Mouse (Mus musculus): Measurements from ENCODE around the gene Cracr2b. TPM values are rescaled to one million over a fixed set of nuclear protein-coding genes. Genes with fewer than 3 reads are reported as not detected.

The Cracr2b gene
- total and polyA plus RNA-seq, 3 experiments = not detected

DNA sequence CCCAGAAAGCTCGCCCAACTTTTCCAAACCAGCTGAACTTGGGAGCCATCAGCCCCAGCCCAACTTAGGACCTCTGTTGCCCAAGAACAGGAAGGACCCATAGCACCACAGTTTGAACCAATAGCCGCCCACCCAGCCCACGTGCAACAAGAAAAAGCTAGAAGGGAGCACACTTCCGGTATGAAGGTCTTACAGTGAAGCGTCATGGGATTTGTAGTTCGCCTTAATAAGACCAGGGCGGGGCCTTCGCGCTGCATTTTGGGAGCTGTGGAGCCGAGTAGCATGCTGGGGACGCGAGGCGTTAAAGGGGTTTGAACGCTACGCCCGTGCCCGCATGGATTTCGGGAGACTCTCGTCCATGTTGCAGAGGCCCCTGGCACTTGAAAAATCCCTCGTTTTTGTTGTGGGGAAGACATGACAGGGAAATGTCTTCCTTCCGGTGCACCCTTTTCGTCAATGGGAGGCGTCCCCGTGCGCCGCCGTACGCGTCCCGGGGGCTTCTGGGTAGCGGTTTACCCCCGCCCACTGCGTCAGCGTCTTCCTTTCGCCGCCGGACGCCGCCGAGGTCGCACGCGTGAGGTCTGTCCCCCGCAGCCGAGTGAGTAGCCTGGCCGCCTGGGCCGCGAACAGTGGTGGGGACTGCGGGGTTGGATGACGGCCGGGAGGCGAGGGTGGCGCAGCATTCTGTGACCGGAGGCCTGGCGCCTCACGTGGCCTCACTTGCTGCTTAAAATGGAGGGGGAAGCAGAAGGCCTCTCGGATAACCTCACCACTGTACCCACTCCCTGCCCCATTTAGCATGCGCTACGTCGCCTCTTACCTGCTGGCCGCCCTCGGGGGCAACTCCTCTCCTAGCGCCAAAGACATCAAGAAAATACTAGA lies 13.5 kb upstream of the Cracr2b start, which contains the start of gene Rplp2 (continued):
- TF ChIP-seq SIN3A (IDR thresholded peaks at IDR 0.05; ENCODE audit: low read length) (peak; percentile 93), MAFK (IDR thresholded peaks at IDR 0.05; ENCODE audit: insufficient replicate concordance, low read length) (no peak), CHD2 (IDR thresholded peaks at IDR 0.05; ENCODE audit: low read length) (no peak), SMC3 (IDR thresholded peaks at IDR 0.05; ENCODE audit: low read depth, low read length) (no peak), E2F4 (IDR thresholded peaks at IDR 0.05; ENCODE audit: insufficient replicate concordance, low read depth, low read length) (no peak), HCFC1 (IDR thresholded peaks at IDR 0.05; ENCODE audit: low read depth, low read length) (peak; percentile 95), BHLHE40 (IDR thresholded peaks at IDR 0.05; ENCODE audit: low read depth, low read length) (peak; percentile 73), CTCF (conservative IDR thresholded peaks at IDR 0.05 in 1 of 2, IDR thresholded peaks at IDR 0.05 in 1 of 2; ENCODE audit: low read depth in 2 of 2, low read length in 2 of 2) (no peak)

DNA sequence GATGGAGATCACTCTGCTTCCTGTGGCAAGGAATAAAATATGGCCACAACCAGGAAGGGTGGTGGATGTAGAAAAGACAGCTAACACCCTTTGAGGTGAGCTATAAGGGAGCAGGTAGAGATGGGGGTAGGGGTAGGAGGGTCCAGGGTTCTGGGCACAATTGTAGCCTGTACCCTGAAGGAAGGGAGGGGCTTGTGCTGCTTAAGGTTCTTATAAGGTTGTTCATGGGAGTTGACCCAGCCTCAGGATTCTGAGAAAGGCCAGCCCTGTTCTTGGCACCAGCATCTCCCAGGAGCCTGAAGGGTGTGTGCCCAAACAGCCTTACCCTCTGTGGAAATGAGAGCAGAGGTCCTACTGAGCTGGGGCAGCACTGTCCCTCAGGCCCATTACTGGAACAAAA lies 9.0 kb upstream of the Cracr2b start:
- no peak for DNase-seq (ENCODE audit: extremely low read depth)
- no peak for TF ChIP-seq NRF1 (IDR thresholded peaks at IDR 0.05; ENCODE audit: low read depth, low read length)
- peak; percentile 70; the same call in 1 of the 2 replicates for TF ChIP-seq RCOR1 (conservative IDR thresholded peaks at IDR 0.05; ENCODE audit: low read depth, low read length)
- TF ChIP-seq CHD2 (IDR thresholded peaks at IDR 0.05; ENCODE audit: low read length) = peak; percentile 6; the same call in 1 of the 2 replicates
- peak; percentile 48; the same call in 1 of the 2 replicates for TF ChIP-seq ZMIZ1 (IDR thresholded peaks at IDR 0.05; ENCODE audit: low read depth, low read length)
- TF ChIP-seq MAFK (IDR thresholded peaks at IDR 0.05; ENCODE audit: insufficient replicate concordance, low read length) = 0 out of 2 replicates have a peak, but pooled peaks have one; percentile 5
- TF ChIP-seq POLR2A (IDR thresholded peaks at IDR 0.05; ENCODE audit: low read depth, low read length) = peak; percentile 51; the same call in 1 of the 2 replicates
- Histone ChIP-seq H3K27me3 (replicated peaks) (no peaks in the 10 kb centered on the region), H3K4me2 (ENCODE audit: insufficient read depth, low read depth, poor library complexity, severe bottlenecking) (no peak overlapping the region), H3K9me3 (replicated peaks; ENCODE audit: low read length) (no peaks in the 10 kb centered on the region), H3K4me3 (replicated peaks in 1 of 3; ENCODE audit: low read depth in 2 of 3, low read length in 2 of 3, poor library complexity in 1 of 3) (no peak overlapping the region), H3K4me1 (ENCODE audit: control insufficient read depth in 1 of 2, insufficient read depth in 2 of 2) (peaks cover 14 to 51% of the 10 kb centered on the region in 2 experiments), H3K27ac (ENCODE audit: insufficient read depth, low read depth) (no peak overlapping the region), H3K79me2 (replicated peaks; ENCODE audit: control insufficient read depth, extremely low read depth, insufficient read depth, poor library complexity, severe bottlenecking) (peaks cover 20% of the 10 kb centered on the region), H3K36me3 (replicated peaks in 1 of 2; ENCODE audit: control insufficient read depth in 1 of 2, insufficient read depth in 1 of 2, low read length in 1 of 2) (peaks cover 33 to 43% of the 10 kb centered on the region in 2 experiments), H3K9ac (ENCODE audit: insufficient read depth, low read depth) (no peak overlapping the region)
- dilution Hi-C loops (cut with MboI; ENCODE audit: extremely low pct_ligation_motif_present, extremely low pct_unique_long_range_greater_than_20kb, low sequenced_read_pairs) (no loop called here), in situ Hi-C loops (cut with MboI; ENCODE audit: low pct_ligation_motif_present, low pct_unique_long_range_greater_than_20kb, low sequenced_read_pairs) (loop anchor here (5.0 kb wide), 1 partner anchor 40 kb away; the partner anchor contains the start of gene Gatd1)

DNA sequence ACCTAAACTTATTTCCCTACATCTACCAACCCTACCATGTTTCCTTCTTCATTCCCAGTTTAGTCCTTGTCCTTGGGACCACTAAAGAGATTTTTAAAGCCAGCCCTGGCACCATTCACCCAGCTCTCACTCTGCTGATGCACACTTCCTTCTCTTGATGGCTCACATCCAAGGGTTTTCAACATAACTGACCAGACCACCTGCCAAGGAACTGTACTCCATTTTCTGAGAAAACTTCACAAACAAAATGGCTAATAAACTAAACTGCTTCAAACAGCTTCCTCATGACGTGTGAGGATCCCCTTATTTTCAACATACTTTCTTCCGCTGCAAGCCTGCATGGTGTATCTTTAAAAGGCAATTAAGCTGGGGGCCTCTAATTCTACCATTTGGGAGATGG lies 7.3 kb upstream of the Cracr2b start:
- dilution Hi-C loops (cut with MboI; ENCODE audit: extremely low pct_ligation_motif_present, extremely low pct_unique_long_range_greater_than_20kb, low sequenced_read_pairs) = no loop called here
- no peak for TF ChIP-seq CHD2 (IDR thresholded peaks at IDR 0.05; ENCODE audit: low read length)
- no peak for TF ChIP-seq ZC3H11A (IDR thresholded peaks at IDR 0.05; ENCODE audit: low read depth, low read length)
- Histone ChIP-seq H3K36me3 (replicated peaks in 1 of 2; ENCODE audit: control insufficient read depth in 1 of 2, insufficient read depth in 1 of 2, low read length in 1 of 2) (peaks cover 40 to 53% of the 10 kb centered on the region in 2 experiments), H3K4me1 (ENCODE audit: control insufficient read depth in 1 of 2, insufficient read depth in 2 of 2) (peaks cover 12 to 49% of the 10 kb centered on the region in 2 experiments), H3K9me3 (replicated peaks; ENCODE audit: low read length) (no peaks in the 10 kb centered on the region), H3K27me3 (replicated peaks) (no peaks in the 10 kb centered on the region), H3K27ac (ENCODE audit: insufficient read depth, low read depth) (no peak overlapping the region), H3K4me3 (replicated peaks in 1 of 3; ENCODE audit: low read depth in 2 of 3, low read length in 2 of 3, poor library complexity in 1 of 3) (no peak overlapping the region), H3K79me2 (replicated peaks; ENCODE audit: control insufficient read depth, extremely low read depth, insufficient read depth, poor library complexity, severe bottlenecking) (peaks cover 9% of the 10 kb centered on the region), H3K9ac (ENCODE audit: insufficient read depth, low read depth) (no peak overlapping the region), H3K4me2 (ENCODE audit: insufficient read depth, low read depth, poor library complexity, severe bottlenecking) (no peak overlapping the region)
- DNase-seq (ENCODE audit: extremely low read depth) = no peak
- in situ Hi-C loops (cut with MboI; ENCODE audit: low pct_ligation_motif_present, low pct_unique_long_range_greater_than_20kb, low sequenced_read_pairs) = loop anchor here (5.0 kb wide), 1 partner anchor 41 kb away; the partner anchor contains the start of gene Gatd1
